Mouse (Mus musculus) liver (tissue): ENCODE data around the gene Actl6a.

Experiments used
- DNase-seq: peaks from one replicate; pipeline ENCODE4 v3.0.0-alpha.2; 2020; ENCODE audit warnings: mixed read lengths

The Actl6a gene

GRCm38 (mm10) chr3:32749820-32750579 is 43.9 kb downstream of the Actl6a start:
- no peak for DNase-seq

- no peak for DNase-seq
Observed at GRCm38 (mm10) chr3:32754384-32754915, 48.4 kb downstream of the Actl6a start.

- no peak for DNase-seq
Observed at GRCm38 (mm10) chr3:32759212-32759611, 53.1 kb downstream of the Actl6a start.

GRCm38 (mm10) chr3:32762962-32763361 is 56.9 kb downstream of the Actl6a start:
- no peak for DNase-seq

- DNase-seq = no peak
Observed at GRCm38 (mm10) chr3:32763902-32764301, 57.8 kb downstream of the Actl6a start.

GRCm38 (mm10) chr3:32770781-32771180 is 64.7 kb downstream of the Actl6a start:
- DNase-seq = no peak
